Comparison of ENCODE assay signal across 18 mouse cellular contexts in genomic region chr1:29216766-29217581, GRCm38 (mm10).
DNase-seq lines count a peak whose midpoint lies in the region; ATAC-seq lines count a peak whose summit lies in the region.
"Had no signal": no experiment of that assay in that cellular context is flagged by ENCODE, and none has a peak within 500 bp of the region (broad histone marks: within the 10 kb centered on the region; RNA-seq: fewer than 3 reads in every experiment).

No protein-coding gene starts in this region.

- ATAC-seq in neural tube, embryonic 11.5 days (ENCODE audit: insufficient read depth, low FRiP score, low TSS enrichment) = peak; percentile 61

- H3K4me2 ChIP-seq in neural tube, embryonic 11.5 days (ENCODE audit: low read depth) = no peak overlapping the region
- H3K4me2 ChIP-seq: limb, embryonic 15.5 days had no signal

- H3K4me1 ChIP-seq in neural tube, embryonic 11.5 days (ENCODE audit: control insufficient read depth, insufficient read depth, low read length) = no peaks in the 10 kb centered on the region
- H3K4me1 ChIP-seq: limb, embryonic 15.5 days had no signal

- WGBS in neural tube, embryonic 11.5 days = 46% methylated on average over 3 of the region's 3 CpGs

- DNase-seq in adrenal gland, adult (ENCODE audit: inconsistent age in 2 of 2, low spot score in 1 of 2) = peak; percentile 6 to 32
- no peak for DNase-seq in adrenal gland, postnatal 36 days
- no peak for DNase-seq in neural tube, embryonic 11.5 days (ENCODE audit: low spot score)
- DNase-seq in neural tube, embryonic 10.5 days (ENCODE audit: extremely low spot score, low spot score) = no peak
- peak; percentile 18 for DNase-seq in mesoderm, embryonic 11.5 days (ENCODE audit: low read depth, low spot score)
- peak; percentile 51 for DNase-seq in retina, postnatal 1 day
- no peak for DNase-seq in adrenal gland, postnatal 25 days
- DNase-seq in cerebellum, postnatal 4 days (ENCODE audit: low spot score in 2 of 2) = no peak
- DNase-seq: adrenal gland, adult 2 months; cerebellum, postnatal 25 days; gastrocnemius, postnatal 14 days; heart, postnatal 4 days; lung, adult 18-20 months; lung, postnatal 4 days; right cerebral cortex, adult 18-20 months had no signal

- H3K4me3 ChIP-seq in neural tube, embryonic 11.5 days (ENCODE audit: low read depth, low read length) = no peak overlapping the region
- H3K4me3 ChIP-seq: layer of hippocampus, adult 2 months; limb, embryonic 15.5 days; myocyte had no signal

- no peak overlapping the region for H3K9ac ChIP-seq in neural tube, embryonic 11.5 days (ENCODE audit: low read length)
- H3K9ac ChIP-seq: limb, embryonic 15.5 days had no signal

- no peaks in the 10 kb centered on the region for H3K9me3 ChIP-seq in neural tube, embryonic 11.5 days (ENCODE audit: control insufficient read depth, low read length)
- H3K9me3 ChIP-seq: limb, embryonic 15.5 days had no signal

- no peaks in the 10 kb centered on the region for H3K27me3 ChIP-seq in neural tube, embryonic 11.5 days (ENCODE audit: control insufficient read depth, insufficient read depth, low read length)
- H3K27me3 ChIP-seq: limb, embryonic 15.5 days had no signal

- H3K36me3 ChIP-seq in neural tube, embryonic 11.5 days (ENCODE audit: control insufficient read depth, insufficient read depth, low read length) = no peaks in the 10 kb centered on the region
- H3K36me3 ChIP-seq: limb, embryonic 15.5 days had no signal

- no peak overlapping the region for H3K27ac ChIP-seq in neural tube, embryonic 11.5 days (ENCODE audit: low read depth, low read length)
- H3K27ac ChIP-seq: layer of hippocampus, adult 2 months; limb, embryonic 15.5 days had no signal

Comparison
In these comparisons a context has a peak if more than half of its experiments do, and no peak if none do; other contexts are left out.
1. DNase-seq: peak in adrenal gland, adult (2 of 2), mesoderm, embryonic 11.5 days (single experiment) and retina, postnatal 1 day (single experiment); none in adrenal gland, postnatal 36 days (0 of 2), neural tube, embryonic 11.5 days (single experiment), neural tube, embryonic 10.5 days (single experiment), adrenal gland, postnatal 25 days (single experiment) and cerebellum, postnatal 4 days (0 of 2).